Mouse (Mus musculus) ES-Bruce4 (cell line): ENCODE measurements at regions not wholly inside any gene's neighbourhood (a gene's known extent, or its start where the extent isn't known, plus 50 kb on each side); places are given as distances from the start of the nearest gene placed in this dataset.

Source experiments
- H3K27ac ChIP-seq: 2 replicates; pipeline ENCODE4 v1.5.1; 2012; ENCODE audit warnings: low read length, inconsistent platforms; ENCODE audit not compliant: insufficient read depth
- H3K27me3 ChIP-seq: 2 replicates; pipeline ENCODE4 v1.6.1; 2012; ENCODE audit warnings: mild to moderate bottlenecking, low read length, inconsistent platforms; ENCODE audit not compliant: control insufficient read depth, poor library complexity, insufficient read depth, severe bottlenecking
- H3K36me3 ChIP-seq: 2 replicates; pipeline ENCODE4 v1.6.1; 2012; ENCODE audit warnings: inconsistent platforms, mild to moderate bottlenecking, low read length, moderate library complexity; ENCODE audit not compliant: control insufficient read depth, poor library complexity, insufficient read depth, severe bottlenecking
- H3K4me1 ChIP-seq: one replicate; pipeline ENCODE4 v1.8.1; 2011; ENCODE audit warnings: low read length; ENCODE audit not compliant: control insufficient read depth, insufficient read depth
- H3K4me3 ChIP-seq: 2 replicates; pipeline ENCODE4 v1.5.1; 2011; ENCODE audit warnings: low read depth, mild to moderate bottlenecking, low read length
- H3K9ac ChIP-seq: 2 replicates; pipeline ENCODE4 v1.6.1; 2012; ENCODE audit warnings: low read depth, mild to moderate bottlenecking, inconsistent platforms; ENCODE audit not compliant: poor library complexity, severe bottlenecking
- H3K9me3 ChIP-seq: replicated peaks from 2 replicates; pipeline ENCODE4 v1.6.1; 2012; ENCODE audit warnings: mild to moderate bottlenecking, low read length, inconsistent platforms; ENCODE audit not compliant: control insufficient read depth, poor library complexity, insufficient read depth, severe bottlenecking
- CTCF ChIP-seq: IDR thresholded peaks from one replicate; pipeline ENCODE4 v1.8.1; 2011; ENCODE audit warnings: low read depth, low read length
- EP300 ChIP-seq: IDR thresholded peaks from 2 replicates; pipeline ENCODE4 v1.6.1; 2011; ENCODE audit warnings: low read depth, low read length; ENCODE audit not compliant: insufficient read depth
- POLR2A ChIP-seq: IDR thresholded peaks from one replicate; pipeline ENCODE4 v1.8.1; 2011; ENCODE audit warnings: low read length; ENCODE audit not compliant: insufficient read depth

DNA sequence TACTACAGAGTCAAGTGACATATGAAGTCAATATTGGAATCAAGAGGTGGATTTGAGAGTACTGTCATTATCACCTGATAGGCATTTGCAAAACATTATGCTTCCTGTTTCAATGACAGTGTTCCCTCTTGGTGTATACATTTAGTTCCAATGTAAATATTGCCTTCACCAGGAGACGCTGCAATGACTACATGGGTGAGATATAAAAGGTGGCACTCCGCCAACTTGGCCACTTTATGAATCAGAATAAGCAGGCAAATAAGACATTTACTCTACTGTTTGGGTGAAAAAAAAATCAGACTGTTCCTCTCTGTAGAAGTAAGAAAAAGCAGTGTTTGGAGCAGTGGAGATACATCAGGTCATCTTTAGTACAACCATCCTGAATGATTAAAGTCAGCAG is 215.9 kb downstream of the Pros1 start:
- TF ChIP-seq CTCF (no peak), POLR2A (no peak), EP300 (no peak)
- H3K9ac ChIP-seq = no peak overlapping the region
- no peaks in the 10 kb centered on the region for H3K27me3 ChIP-seq
- no peak overlapping the region for H3K4me3 ChIP-seq
- H3K9me3 ChIP-seq = no peaks in the 10 kb centered on the region
- H3K27ac ChIP-seq = no peak overlapping the region
- no peaks in the 10 kb centered on the region for H3K36me3 ChIP-seq
- H3K4me1 ChIP-seq = no peaks in the 10 kb centered on the region

DNA sequence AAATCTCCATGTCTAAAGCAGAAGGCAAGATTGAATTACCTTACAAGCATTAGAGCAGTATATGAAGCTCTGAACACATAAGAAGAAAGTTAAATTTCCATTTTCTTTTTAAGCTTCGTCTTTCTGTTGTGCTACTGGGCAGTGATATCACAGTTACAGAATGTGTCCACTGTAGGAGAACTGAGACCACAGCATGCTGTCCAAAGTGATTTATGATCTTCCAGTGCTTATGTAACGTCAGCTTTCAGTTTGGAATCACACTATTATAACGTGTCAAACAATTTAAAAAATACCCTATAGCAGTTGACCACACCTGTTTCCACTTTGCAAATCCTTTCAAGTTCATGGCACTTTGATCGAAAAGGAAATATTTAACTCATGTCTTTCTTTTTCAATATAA is 221.7 kb downstream of the Pros1 start:
- TF ChIP-seq CTCF = no peak
- no peak for TF ChIP-seq EP300
- TF ChIP-seq POLR2A = no peak
- H3K27ac ChIP-seq = no peak overlapping the region

DNA sequence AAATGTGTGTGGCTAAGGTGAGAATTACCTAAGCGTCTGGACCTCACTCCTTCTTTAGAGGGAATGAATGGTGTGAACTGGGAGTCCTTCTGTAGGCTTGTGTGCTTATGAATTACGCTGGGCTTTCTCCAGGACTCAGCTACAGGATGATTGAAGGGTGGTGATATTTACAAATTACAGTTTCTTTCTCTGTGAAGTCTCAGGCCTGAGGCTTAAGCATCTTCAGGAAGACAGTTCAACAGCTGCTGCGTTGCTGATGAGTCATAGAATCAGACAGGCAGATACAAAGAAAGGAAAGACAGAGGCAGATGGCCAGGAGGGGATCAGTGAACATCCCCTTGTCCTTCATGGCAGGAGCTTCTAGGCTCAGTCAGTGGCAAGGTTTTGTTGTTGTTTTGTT is 227.3 kb downstream of the Pros1 start:
- H3K36me3 ChIP-seq = no peaks in the 10 kb centered on the region
- H3K9me3 ChIP-seq = no peaks in the 10 kb centered on the region
- no peak for TF ChIP-seq CTCF
- no peak for TF ChIP-seq EP300
- no peak for TF ChIP-seq POLR2A
- H3K4me3 ChIP-seq = no peak overlapping the region
- no peak overlapping the region for H3K27ac ChIP-seq
- H3K9ac ChIP-seq = no peak overlapping the region
- no peaks in the 10 kb centered on the region for H3K27me3 ChIP-seq
- H3K4me1 ChIP-seq = no peaks in the 10 kb centered on the region

More for the DNA sequence above, 221.7 kb downstream of the Pros1 start:
- H3K27me3 ChIP-seq = no peaks in the 10 kb centered on the region
- H3K4me3 ChIP-seq = no peak overlapping the region
- no peak overlapping the region for H3K9ac ChIP-seq
- no peaks in the 10 kb centered on the region for H3K36me3 ChIP-seq
- no peaks in the 10 kb centered on the region for H3K4me1 ChIP-seq
- no peaks in the 10 kb centered on the region for H3K9me3 ChIP-seq

DNA sequence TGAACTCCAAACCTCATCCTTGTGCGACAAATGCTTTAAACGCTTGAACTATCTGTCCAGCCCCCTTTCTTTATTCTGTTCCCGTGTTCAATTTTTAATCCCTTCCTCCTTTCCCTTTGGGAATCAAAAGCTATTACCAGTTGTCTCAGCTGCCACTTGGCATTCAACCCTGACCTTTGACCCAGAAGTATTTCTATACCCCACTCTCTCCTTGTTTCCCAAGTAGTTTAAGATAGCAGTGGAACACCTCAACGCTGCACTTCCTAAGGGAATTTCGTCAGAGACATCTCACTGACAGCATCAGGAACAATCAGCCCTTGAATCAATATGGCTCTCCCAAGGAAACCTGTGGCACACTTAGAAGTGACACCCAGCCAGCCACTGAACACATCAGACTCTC is 229.1 kb downstream of the Pros1 start:
- Histone ChIP-seq H3K9me3 (no peaks in the 10 kb centered on the region), H3K4me1 (no peaks in the 10 kb centered on the region), H3K4me3 (no peak overlapping the region), H3K9ac (no peak overlapping the region), H3K27ac (no peak overlapping the region), H3K27me3 (no peaks in the 10 kb centered on the region), H3K36me3 (no peaks in the 10 kb centered on the region)
- TF ChIP-seq POLR2A (no peak), EP300 (no peak), CTCF (no peak)

DNA sequence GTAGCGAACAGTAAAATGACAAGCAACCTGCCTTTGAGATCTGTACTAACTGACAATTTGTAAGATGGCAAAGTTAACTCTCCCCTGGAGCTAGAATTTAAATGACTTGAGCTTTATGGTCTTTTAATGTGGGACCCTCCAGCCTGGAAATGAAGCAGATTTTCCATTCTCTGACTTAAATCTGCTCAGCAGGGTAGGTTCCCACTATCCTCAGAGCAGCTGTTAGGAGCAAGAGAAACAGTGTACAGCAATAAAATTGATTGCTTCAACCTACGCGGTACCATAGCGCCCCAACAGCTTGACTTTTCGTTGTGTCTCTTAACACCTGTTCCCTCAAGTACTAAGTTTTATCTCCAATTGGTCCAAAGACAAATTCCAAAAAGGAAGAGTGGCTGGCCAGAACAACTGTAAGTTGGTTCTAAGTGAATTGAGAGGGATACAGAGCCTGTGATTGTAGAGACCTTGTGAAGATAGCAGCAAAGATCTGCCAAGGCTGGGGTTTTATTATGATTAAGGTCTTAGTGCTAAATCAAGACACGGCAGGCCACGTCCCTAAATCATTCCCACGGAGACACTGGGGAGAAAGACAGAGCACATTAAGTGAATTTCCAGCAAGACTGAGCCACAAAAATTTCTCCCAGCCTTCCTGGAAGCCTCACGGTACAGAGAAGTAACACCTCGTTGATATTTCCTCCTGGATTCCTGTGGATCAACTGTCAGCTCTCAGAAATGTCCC is 230.1 kb downstream of the Pros1 start:
- Histone ChIP-seq H3K36me3 (no peaks in the 10 kb centered on the region), H3K4me1 (no peaks in the 10 kb centered on the region), H3K4me3 (no peak overlapping the region), H3K27me3 (no peaks in the 10 kb centered on the region), H3K9me3 (no peaks in the 10 kb centered on the region), H3K27ac (no peak overlapping the region), H3K9ac (no peak overlapping the region)
- no peak for TF ChIP-seq POLR2A
- no peak for TF ChIP-seq EP300
- no peak for TF ChIP-seq CTCF

DNA sequence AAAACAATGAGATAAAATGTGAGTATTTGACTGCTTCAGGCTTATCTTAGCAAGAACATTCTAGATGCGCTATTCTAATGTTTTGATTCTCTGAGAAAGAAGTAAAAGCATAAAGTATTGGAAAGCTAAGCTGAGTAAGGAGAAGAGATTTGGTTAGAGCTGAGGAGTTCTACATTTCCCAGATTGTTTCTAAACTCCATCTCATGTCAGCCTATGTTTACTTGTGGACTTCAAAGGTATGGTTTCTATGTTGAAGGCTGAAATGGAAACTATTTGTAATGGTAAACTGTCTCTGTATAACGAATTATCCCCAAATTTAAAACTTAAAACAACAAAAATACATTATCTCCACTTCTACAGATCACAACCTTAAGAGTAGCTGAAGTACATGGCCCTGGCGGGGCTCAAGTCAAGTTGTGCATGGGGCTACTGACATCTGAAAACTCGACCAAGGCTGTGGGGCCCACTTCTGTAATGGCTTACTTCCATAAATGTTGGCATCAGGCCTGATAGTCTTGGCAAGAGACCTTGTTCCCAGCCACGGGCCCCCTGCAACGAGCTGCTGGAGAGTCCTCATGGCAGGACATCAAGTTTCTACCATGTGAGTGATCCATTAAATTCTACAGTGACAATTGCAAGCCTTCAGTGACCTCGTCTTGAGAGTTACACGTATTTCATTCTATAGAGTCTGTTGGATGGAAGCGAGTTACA is 232.1 kb downstream of the Pros1 start:
- TF ChIP-seq EP300 = no peak
- no peaks in the 10 kb centered on the region for H3K9me3 ChIP-seq
- no peak overlapping the region for H3K27ac ChIP-seq

More for the DNA sequence above, 232.1 kb downstream of the Pros1 start:
- Histone ChIP-seq H3K27me3 (no peaks in the 10 kb centered on the region), H3K36me3 (no peaks in the 10 kb centered on the region), H3K4me1 (no peaks in the 10 kb centered on the region), H3K9ac (no peak overlapping the region), H3K4me3 (no peak overlapping the region)
